Mouse (Mus musculus) right cerebral cortex, postnatal 14 days (tissue): Measurements from ENCODE around the gene Ube2l3.
"Not testable (repeated sequence)": the region's sequence is repeated elsewhere in the genome, so short reads cannot be mapped to it uniquely, and the experiment has no call there.

ENCODE experiments used
- DNase-seq: peaks from one replicate; pipeline ENCODE4 v3.0.0; 2022

The Ube2l3 gene

GRCm38 (mm10) chr16:17202549-17202948 is at the start of gene Ube2l3:
Gene Ube2l3 (minus strand): TSS chr16:17202649.
- no peak for DNase-seq

GRCm38 (mm10) chr16:17251539-17251938 is 49.1 kb upstream of the Ube2l3 start:
- DNase-seq, result no peak

- DNase-seq, result no peak
Observed at GRCm38 (mm10) chr16:17249135-17249534, 46.7 kb upstream of the Ube2l3 start.

- no peak for DNase-seq
Observed at GRCm38 (mm10) chr16:17247727-17248126, 45.3 kb upstream of the Ube2l3 start.

- DNase-seq, result no peak
Observed at GRCm38 (mm10) chr16:17244996-17245395, 42.5 kb upstream of the Ube2l3 start.

- no peak for DNase-seq
Observed at GRCm38 (mm10) chr16:17243731-17244130, 41.3 kb upstream of the Ube2l3 start.

- no peak for DNase-seq
Observed at GRCm38 (mm10) chr16:17239409-17239808, 37.0 kb upstream of the Ube2l3 start.

GRCm38 (mm10) chr16:17237634-17238033 is 35.2 kb upstream of the Ube2l3 start:
- no peak for DNase-seq

- peak; percentile 25 for DNase-seq
Observed at GRCm38 (mm10) chr16:17234916-17235665, 32.6 kb upstream of the Ube2l3 start.

GRCm38 (mm10) chr16:17234499-17234895 is 32.0 kb upstream of the Ube2l3 start:
- DNase-seq, result peak; percentile 69

GRCm38 (mm10) chr16:17233702-17234498 is 31.5 kb upstream of the Ube2l3 start:
- DNase-seq, result peak; percentile 40

GRCm38 (mm10) chr16:17232794-17233701 is 30.6 kb upstream of the Ube2l3 start, which contains the start of gene Hic2:
Gene Hic2 (plus strand): TSS chr16:17233572.
- peak; percentile 88 for DNase-seq

- not testable (repeated sequence) for DNase-seq
Observed at GRCm38 (mm10) chr16:17231523-17231922, 29.1 kb upstream of the Ube2l3 start.

GRCm38 (mm10) chr16:17226496-17226895 is 24.0 kb upstream of the Ube2l3 start:
- DNase-seq, result no peak

- DNase-seq, result no peak
Observed at GRCm38 (mm10) chr16:17225584-17225983, 23.1 kb upstream of the Ube2l3 start.

GRCm38 (mm10) chr16:17222197-17222596 is 19.7 kb upstream of the Ube2l3 start:
- peak; percentile 96 for DNase-seq

- DNase-seq, result no peak
Observed at GRCm38 (mm10) chr16:17220127-17220733, 17.8 kb upstream of the Ube2l3 start.

GRCm38 (mm10) chr16:17216934-17217633 is 14.6 kb upstream of the Ube2l3 start:
- DNase-seq, result no peak

- peak; percentile 88 for DNase-seq
Observed at GRCm38 (mm10) chr16:17209981-17210838, 7.8 kb upstream of the Ube2l3 start.

- peak; percentile 15 for DNase-seq
Observed at GRCm38 (mm10) chr16:17209404-17209960, 7.0 kb upstream of the Ube2l3 start.
